Mouse (Mus musculus) frontal cortex, postnatal 36 days (tissue): Measurements from ENCODE around the gene Spast.
"Not testable (repeated sequence)": the region's sequence is repeated elsewhere in the genome, so short reads cannot be mapped to it uniquely, and the experiment has no call there.

Source experiments
- DNase-seq, 2 experiments: peaks; one replicate each; pipeline ENCODE4 v3.0.0; 2022; ENCODE audit warnings: low spot score in 2 of 2

Spast gene

DNA sequence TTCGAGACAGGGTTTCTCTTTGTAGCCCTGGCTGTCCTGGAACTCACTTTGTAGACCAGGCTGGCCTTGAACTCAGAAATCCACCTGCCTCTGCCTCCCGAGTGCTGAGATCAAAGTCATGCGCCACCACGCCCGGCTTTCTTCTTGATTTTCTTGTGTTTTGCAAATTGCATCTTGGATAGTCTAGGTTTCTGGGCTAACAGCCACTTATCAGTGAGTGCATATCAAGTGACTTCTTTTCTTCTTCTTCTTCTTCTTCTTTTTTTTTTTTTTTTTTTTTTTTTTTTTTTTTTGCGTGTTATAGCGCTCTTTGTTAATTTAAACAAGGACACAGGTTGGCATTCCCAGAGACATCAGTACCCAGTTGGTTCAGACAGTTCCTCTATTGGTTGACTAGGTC is 11.6 kb upstream of the Spast start:
- DNase-seq, result not testable (repeated sequence)

DNA sequence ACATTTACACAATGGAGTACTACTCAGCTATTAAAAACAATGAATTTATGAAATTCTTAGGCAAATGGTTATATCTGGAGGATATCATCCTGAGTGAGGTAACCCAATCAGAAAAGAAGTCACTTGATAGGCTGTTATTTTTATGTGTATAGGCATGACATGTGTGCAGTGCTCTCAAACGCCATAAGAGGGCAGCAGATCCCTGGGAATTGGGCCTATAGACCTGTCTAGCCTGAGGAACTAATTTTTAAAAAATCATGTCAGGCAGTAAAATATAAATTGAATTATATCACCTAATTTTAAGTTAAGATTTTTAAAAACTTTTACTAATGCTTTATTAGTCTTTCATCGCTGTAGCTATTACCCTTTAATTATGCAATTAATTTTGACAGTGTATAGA is 10.6 kb upstream of the Spast start:
- DNase-seq, result not testable (repeated sequence)

DNA sequence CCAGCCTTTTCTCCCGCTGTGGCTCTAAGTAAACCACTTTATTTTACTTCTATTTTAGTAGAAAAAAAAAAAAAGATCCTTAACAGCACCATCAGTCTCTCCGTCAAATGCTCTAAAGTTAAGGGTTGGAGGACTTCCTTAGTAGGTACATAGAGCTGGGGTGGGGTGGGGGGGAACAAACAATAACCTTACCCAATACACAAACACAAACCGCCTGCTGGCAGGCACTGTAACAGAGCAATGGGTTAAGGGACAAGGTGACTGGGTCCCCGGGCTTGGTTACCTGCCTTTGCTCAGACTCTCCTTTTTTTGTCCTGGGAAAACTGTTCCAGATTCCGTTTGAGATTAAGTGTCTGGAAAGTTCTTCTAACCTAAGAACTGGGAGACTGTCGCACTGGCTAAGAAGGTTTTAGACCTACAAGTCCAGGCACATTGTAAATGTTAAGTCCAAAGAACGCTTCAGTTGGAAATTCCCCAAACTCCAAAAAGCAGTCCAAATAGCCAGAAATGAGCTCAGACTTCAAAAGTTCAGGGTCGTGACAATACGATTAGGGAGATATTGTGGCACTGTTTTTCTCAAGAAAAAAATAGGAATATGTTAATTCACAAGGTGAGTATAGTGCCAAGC is 7.6 kb upstream of the Spast start:
- DNase-seq, result no peak

DNA sequence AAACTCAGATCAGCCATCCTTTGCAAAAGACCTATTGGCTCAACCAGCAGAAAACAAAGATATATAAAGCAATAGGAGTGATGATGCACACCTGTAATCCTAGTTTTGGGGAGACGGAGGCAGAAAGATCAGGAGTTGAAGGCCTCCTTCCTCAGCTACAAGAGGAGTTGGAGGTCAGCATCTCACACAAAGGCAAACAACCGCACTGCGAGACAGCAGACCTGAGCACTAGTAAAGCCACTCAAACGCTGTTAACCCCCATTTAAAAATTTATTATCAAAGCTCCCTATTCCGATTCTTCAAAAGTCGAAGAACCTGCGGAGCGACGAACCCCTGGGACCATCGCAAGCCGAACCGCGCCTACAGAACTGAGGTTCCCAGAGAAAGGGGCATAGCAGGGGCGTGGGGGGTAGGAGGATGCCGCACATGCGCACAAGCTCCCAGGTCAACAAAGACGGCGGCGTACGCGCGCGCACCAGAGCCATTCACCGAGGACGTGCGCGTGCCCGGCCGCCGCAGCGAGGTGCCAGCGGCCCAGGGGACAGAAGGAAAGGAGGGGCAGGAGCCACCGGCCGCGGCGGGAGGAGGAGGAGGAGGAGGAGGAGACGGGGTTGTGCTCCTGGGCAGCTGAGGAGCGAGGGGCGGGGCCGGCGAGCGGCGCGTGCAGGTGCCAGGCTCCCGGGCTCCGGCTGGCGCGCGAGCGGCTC is 409 bp upstream of the Spast start:
- DNase-seq, result peak; percentile 95

DNA sequence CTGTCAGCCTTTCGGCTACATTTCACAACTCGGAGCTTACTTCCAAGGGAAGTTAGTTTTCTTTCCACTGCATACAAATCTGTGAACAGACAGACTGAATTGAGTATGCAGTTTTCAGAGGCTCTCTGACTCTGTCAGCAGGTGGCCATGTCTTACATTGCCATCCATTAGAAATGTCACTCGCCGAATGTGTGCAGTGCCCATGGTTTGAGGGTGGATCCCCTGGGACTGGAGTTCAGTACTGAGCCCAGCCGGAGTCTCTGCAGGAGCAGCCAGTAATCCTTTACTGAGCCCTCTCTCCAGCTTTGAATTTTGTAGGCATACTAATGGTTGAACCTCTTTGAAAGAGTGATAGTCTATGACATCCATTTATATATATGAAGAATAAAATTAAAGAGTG is 2.4 kb downstream of the Spast start:
- no peak for DNase-seq

DNA sequence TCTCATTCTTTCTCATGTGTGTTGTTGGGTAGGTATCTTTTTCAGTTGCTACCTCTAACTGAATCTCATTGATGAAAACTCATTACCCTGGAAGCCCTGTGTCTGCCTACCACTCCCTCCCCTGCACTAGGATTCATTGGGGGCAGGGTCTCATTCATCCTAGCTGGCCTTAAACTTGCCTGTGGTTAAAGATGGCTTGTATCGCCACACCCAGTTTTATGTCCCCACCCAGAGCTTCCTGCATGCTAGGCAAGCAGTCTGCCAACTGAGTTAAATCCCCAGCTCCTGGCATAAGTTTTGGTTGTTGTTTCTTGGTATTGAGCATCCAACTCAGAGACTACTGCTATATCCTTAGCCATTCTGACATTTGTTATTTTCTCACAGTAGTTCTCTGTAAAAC is 24.8 kb downstream of the Spast start:
- no peak for DNase-seq

DNA sequence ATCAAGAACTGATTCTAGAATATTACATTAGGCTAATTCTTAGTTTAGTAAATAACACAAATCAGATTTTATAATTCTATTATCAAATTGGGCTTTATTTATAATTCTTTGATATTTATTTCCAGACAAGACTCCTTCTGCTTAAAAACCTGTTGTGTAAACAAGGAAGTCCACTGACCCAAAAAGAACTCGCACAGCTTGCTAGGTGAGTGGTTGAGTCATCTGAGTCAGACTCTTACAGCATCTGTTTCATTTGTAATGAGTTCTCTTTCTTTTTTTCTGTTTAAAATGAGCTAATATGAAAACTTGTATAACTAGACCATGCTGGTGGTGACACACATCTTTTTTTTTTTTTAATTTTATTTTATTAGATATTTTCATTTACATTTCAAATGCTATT is 38.1 kb downstream of the Spast start:
- no peak for DNase-seq

DNA sequence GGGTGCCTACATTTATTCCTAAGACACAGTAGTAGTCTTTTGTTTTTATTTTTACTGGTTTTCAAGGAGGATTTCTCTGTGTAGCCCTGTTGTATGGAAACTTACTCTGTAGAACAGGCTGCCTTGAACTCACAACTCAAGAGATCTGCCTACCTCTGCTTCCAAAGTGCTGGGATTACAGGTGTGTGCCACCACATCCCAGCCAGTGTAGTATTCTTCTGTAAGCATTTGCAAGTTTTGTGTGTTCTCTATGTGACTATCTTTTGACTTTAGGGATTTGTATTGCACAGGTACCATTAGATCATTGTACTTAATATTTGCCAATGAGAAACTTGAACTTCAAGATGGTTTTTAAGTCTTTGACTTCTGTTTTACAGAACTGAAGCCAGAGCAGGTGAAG is 47.9 kb downstream of the Spast start:
- DNase-seq, result no peak

DNA sequence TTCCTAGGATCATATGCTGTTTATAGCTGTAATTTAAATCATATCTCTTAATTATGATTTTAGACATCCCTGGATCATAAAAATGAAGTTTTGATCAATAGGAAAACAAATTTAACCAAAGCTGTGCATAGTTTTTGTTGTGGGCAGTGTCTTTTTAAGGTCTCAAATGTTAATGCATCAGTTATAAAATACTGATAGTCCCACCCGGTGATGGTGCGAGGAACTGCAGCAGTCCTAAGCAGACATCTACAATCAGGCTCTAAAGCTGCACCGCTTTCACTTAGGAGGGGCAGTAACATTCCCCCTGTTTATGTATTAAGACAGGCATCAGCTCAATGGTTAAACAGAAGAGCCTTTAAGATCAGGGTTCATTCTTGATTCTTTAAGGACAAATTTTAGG is 51.1 kb downstream of the Spast start:
- DNase-seq, result no peak

DNA sequence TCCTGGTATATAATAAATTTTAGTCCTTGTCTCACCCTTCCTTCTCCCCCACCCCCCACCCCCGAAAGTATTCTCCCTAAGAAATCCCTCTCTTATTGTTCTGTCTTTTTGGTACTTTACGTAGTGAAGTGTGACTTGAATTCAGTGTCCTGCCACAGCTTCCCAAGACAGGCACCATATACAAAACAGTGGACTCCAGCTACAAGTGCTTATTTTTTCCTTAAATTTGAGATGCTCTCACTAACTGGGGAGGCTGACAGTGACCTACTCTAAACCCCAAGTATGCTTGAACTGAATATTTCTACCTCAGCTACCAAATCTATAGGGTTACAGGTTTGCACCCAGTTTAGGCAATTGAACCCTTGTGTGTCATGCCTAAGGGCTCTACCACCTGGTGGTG is 55.6 kb downstream of the Spast start:
- DNase-seq, result no peak

DNA sequence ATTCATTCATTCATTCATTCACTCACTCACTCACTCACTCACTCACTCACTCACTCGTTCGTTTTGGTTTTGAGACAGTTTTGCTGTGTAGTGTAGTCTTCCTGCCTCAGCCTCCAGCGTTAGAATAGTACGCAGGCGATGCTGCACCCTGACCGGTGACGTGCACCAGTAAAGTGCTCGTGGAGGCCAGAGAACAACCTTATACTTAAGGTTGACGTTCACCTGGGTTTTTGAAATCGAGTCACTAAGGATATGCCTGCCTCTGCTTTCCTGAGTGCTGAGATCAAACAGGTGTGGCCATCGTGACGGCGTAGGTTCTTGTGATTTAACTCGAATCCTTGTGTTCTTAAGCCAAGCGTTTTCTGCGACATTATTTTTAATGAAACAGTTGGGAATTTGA is 56.1 kb downstream of the Spast start:
- DNase-seq, result no peak

DNA sequence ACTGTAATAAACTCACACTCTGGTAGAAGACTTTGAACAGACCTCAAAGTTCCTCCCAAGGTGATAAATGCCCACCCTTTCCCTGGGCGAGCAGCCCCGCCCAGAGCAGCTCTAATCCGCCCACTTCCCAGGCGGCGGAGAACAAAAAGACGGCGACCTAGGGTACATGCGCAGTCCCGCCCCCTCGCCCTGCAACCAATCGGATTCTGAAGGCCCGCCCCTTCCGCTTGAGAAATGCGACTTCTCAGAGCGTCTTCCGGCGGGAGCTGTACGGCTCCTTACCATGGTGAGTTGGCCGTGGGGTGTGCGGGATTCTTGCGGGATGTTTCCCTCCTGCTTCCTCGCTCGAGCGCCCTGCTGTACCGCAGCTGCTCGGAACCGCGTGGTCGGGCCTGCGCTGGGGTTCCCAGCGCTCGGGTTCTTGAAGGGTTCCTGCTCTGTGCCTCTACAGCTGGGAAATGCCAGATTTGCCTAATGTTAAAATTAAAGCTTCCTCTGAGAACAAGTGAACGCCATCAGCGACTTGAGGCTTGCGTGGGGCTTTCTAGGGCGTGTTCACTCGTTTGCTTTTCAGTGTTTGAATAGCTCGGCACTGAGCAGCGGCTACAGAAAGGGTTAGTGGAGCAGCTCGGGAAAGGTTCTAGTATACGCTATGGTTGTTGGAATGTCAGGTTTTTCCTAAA is 56.7 kb downstream of the Spast start, which contains the start of gene Slc30a6:
TSS of gene Slc30a6 (plus strand) at position 226 of the 683 bp plus-strand sequence.
- peak; percentile 96 to 98 for DNase-seq

DNA sequence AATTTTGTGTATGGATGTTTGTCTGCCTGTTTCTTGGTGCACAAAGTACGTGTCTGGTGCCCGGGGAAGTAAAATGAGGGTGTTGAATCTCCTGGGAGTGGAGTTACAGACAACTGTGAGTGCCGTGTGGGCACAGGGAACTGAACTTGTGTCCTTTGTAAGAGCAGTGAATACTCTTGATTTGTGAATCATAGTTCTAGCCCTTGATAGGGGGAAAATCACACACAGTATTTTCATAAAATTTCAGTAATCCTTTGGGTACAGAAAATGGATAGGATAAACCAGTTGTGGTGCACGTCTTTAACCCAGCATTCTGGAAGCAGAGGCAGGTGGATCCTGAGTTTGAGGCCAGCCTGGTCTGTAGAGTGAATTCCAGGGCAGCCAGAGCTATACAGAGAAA is 58.0 kb downstream of the Spast start:
- DNase-seq, result no peak

DNA sequence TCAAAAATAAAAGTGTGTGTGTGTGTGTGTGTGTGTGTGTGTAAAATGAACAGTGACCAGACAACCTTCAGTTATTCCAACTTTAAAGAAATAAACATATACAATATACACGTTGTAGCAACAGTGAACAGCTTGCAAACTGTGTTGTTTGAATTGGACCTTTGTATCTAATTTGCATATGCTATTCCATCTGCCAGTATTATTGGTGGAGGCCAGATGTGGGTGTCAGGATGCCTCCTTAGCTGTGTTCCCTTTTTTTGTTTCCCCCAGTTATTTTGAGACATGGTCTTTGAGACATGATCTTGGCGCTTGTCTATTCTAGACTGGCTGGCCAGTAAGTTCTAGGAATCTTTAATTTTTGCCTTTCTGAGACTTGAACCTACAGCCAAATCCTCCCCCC is 58.4 kb downstream of the Spast start:
- DNase-seq, result no peak

DNA sequence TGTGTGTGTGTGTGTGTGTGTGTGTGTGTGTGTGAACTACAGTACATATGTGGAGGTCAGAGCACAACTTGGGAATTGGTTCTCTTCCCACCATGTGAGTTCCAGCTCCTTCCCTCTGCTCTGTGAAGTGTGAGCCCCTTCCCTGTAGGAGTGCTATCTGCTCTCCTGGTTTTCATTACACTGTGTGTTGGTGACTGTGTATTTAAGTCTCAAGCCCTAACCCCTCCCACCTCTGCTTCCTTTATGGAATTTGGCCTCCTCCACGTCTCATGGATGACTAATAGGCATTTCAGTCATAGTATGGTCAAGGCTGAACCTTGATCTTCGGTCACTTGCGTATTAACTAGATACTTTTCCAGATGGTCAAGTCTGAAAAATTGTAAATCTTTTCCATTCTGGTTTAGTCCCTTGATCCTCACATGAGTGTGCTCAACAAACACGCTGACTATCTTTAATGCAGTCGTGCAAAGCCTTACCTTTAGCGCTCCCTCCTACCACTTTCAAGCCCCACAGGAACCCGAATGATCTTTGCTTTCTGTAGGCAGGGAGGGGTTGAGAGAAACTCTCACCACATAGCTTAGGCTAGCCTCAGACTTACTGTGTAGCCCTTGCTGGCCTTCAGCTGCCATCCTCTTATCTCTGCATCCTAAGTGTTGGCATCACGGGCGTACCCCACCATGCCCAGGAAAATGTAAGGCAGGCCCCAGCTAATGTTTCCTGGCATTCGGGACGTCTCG is 63.9 kb downstream of the Spast start:
- DNase-seq, result no peak

DNA sequence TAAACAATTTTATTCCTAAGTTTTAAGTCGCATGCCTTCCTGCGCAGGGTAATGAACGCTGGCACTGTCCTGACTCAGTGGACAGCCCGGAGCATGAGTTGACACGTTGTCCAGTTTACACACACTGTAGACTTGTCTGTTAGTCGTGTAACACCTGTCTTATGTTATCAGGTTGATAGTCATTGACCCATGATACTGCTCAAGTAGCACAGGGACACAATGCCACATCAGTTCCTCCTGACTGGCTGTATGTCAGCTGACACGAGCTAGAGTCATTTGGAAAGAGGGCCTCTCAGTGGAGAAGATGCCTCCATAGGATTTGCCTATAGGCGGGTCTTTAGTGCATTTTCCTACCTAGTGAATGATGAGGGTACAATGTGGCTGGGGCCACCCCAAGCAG is 67.7 kb downstream of the Spast start:
- DNase-seq, result no peak

DNA sequence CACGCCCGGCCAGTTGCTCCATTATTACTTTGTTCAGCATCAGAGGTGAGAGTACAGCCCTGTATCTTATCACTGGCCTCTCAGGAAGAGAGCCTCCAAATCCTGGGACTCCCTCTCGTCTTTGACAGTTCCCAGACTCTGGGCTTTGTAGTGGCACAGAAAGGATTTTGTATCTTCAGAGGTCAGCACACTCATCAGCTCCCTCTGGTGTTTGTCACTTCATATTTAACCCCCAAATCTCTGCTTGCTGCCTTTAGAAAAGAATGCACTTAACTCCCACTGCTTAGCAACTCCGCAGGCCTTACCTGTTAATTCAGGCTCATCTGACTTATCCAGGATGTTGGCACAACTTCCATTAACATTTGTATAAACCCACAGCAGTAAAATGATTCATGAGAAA is 70.9 kb downstream of the Spast start:
- no peak for DNase-seq

DNA sequence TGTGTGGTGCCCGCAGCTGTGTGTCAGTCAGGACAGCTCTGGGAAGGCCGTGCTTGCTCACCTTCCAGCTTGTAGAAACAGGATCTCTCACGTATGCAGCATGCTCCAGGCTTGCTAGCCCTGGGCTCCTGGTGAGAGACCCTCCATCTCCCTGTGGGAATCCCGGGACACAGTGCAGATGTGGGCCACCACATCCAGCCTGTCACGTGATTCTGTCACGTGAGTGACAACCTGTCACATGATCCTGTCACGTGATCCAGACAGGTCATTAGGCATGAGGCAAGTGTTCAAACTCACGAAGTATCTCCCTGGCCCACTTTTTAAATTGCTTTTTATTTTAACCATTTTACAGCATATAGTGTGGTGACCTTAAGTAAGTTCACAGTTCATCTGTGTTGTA is 74.5 kb downstream of the Spast start:
- no peak for DNase-seq

DNA sequence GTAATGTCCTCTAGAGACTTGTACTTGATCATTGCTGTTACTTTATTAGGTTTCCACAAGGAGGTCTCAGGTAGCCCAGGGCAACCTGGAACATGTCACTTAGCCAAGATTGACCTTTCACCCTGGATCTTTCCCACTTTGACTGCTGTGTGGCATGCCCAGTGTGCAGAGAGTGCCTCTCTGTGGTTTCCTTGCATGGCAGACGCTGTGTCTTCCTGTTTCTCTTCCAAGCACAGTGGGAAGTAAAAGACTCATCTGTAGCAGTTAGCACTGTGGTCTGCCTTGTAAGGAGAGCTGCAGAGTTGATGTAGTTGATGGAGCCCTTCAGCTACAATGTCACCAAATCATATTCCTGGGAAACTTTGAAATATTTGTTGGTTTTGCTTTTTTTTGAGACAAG is 75.9 kb downstream of the Spast start:
- no peak for DNase-seq

DNA sequence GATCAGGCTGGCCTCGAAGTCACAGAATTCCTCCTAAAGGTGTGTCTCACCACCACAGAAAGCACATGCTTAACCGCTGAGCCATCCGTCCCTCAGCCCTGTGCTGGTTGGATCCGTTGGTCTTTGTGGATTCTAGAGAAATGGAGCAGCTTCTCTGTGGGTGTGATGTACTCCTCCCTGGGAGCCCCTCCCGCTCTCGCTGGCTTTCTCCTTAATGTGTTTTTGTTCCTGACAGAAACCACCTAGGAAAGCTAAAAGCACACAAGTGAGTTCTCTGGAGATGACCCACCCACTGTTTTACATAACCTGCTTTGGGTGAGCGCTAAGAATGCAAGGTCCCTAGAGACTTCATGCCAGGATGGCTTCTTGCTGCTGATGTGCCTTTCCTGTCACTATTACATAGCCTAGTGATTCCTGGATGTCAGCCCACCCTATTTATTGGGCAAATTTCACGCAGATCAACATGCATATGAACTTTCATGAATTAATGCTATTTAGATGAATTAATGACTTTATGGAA is 78.1 kb downstream of the Spast start:
- peak in 1 of 2 experiments; percentile 20 for DNase-seq

DNA sequence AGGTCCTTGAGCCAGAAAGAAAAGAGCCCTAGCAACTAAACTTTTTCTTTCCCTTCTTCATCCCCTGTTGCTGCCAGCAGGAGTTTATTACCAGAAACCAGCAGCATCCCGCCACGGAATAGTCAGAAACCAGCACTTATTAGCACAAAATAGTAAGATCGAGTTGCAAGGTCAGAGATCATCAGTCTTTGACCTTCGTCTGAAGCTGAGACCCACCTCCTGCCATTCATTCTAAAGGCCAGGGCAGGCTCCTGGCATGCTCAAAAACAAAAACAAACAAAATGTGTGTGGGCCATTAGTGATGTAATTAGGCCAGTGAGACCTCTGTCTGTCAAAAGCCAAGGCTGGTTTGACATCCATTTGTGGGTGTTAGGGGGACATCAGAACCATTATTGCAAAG is 79.4 kb downstream of the Spast start:
- no peak for DNase-seq

DNA sequence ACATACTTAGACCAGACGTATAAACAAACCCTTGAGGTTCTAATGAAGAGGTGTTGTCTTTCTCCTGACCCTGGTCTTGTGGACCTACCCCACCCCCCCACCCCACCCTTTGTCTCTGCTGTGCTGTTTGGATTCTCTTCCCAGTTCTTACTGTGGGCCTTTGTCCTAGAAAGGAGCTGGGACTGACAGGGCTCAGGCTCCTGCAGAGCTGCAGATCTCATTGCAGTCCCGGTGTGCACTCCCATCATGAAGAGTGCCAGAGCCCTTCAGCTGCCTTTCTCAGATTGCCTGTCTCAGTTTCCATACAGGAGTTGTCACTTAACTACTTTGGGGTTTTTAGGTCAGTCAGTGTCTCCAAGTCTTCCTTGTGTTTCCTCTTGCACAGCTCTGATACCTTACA is 81.9 kb downstream of the Spast start:
- no peak for DNase-seq
